Mouse (Mus musculus) ovary, adult 2 months (tissue): ENCODE results near the gene Rps6ka4. TPM values are rescaled to one million over a fixed set of nuclear protein-coding genes. Genes with fewer than 3 reads are reported as not detected.

Experiments
- polyA plus RNA-seq: library from polyadenylated mRNA; depleted of rRNA; stranded (reverse); fragments of >200 nt; gene quantifications from 2 replicates; pipeline ENCODE4 v1.2.3, GENCODE M21; 2012; rRNA removed

The Rps6ka4 gene
- 48.4 and 58.2 TPM in 2 replicates for polyA plus RNA-seq

DNA sequence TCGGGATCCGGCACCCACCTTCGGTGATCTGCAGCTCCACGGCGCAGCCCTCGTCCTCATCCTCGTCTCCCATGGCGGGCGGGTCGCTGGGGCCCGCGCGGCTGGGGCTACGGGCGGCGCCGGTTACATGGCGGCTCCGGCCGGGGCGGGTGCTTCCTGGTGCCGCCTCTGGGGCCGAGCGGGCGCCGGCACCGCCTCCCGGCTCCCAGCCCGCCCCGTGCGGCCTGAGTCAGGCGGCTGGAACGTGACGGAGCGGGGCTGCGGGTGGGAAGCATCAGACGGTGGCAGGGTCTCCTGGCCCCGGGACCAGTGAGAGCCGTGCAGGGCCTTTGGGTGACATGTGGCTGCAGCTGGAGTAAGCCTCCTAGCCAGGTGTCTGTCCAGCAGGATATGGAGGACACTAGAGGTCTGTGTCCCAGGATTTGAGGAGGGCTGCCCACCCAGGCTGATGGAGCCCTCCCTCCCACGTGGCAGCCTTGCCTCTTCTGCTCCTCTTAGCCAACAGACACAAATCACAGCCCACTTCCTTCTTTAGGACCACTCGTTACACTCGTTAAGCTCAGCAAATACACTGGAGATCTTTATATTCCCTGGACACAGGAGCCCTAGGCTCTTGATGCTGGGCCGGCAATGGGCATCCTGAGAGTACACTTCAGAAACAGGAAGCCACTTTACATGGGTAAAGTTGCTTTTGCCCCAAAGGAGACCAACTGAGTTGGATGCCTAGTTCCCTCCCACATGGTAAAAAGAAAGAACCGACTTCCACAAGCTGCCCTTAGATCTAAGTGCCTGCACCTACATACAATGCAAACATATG, at the start of gene Rps6ka4:
Rps6ka4 (minus strand) TSS at position 162 of the 817 bp plus-strand sequence.

DNA sequence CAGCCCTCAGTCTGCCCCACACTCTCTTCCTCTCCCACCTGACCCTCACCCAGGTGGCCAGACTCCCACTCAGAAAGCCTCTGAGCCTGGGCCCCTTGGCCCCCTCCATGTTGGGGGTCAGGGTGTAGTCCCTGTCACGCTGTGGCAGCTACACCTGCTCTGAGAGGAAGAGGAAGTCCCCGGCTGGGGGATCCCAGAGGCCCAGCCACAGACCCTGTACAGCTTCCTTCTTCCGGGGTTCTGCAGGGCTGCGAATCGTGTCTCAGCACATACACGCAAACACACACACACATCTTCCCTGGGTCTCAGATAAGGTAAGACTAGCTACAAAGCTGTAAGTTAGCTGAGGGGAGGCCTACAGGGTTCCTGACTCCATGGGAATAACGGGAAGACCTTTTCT, 17.6 kb upstream of the Rps6ka4 start, which contains the start of gene Ccdc88b:
Ccdc88b (minus strand) TSS at position 181 of the 400 bp plus-strand sequence.

Other genes starting within 250 kb of the Rps6ka4 start
- 9.2 and 14.4 TPM in 2 replicates for gene Ccdc88b, start 17.6 kb upstream of the Rps6ka4 start, polyA plus RNA-seq
- gene Trmt112, start 69.1 kb upstream of the Rps6ka4 start, polyA plus RNA-seq, result 136 and 165 TPM in 2 replicates
- 81.1 and 89.3 TPM in 2 replicates for gene Prdx5, start 69.5 kb upstream of the Rps6ka4 start, polyA plus RNA-seq
- 41.5 and 54.3 TPM in 2 replicates for gene Esrra, start 81.2 kb upstream of the Rps6ka4 start, polyA plus RNA-seq
- gene Catsperz, start 84.7 kb upstream of the Rps6ka4 start, polyA plus RNA-seq, result 0.67 and 0.96 TPM in 2 replicates
- gene Kcnk4, start 93.9 kb upstream of the Rps6ka4 start, polyA plus RNA-seq, result 0.31 and 0.43 TPM in 2 replicates
- gene Bad, start 101.2 kb upstream of the Rps6ka4 start, polyA plus RNA-seq, result 110 and 113 TPM in 2 replicates
- gene Gpr137, start 101.8 kb upstream of the Rps6ka4 start, polyA plus RNA-seq, result 149 and 153 TPM in 2 replicates
- 195 and 257 TPM in 2 replicates for gene Ppp1r14b, start 134.3 kb upstream of the Rps6ka4 start, polyA plus RNA-seq
- gene Plcb3, start 135.8 kb upstream of the Rps6ka4 start, polyA plus RNA-seq, result 124 and 128 TPM in 2 replicates
- 38.2 and 48.3 TPM in 2 replicates for gene Fkbp2, start 139.9 kb upstream of the Rps6ka4 start, polyA plus RNA-seq
- gene Vegfb, start 147.0 kb upstream of the Rps6ka4 start, polyA plus RNA-seq, result 69.8 and 79.7 TPM in 2 replicates
- 42.1 and 55.2 TPM in 2 replicates for gene Dnajc4, start 151.9 kb upstream of the Rps6ka4 start, polyA plus RNA-seq
- 59.8 and 60.4 TPM in 2 replicates for gene Nudt22, start 155.5 kb upstream of the Rps6ka4 start, polyA plus RNA-seq
- 12.4 TPM in 2 replicates for gene Trpt1, start 155.5 kb upstream of the Rps6ka4 start, polyA plus RNA-seq
- gene Fermt3, start 178.8 kb upstream of the Rps6ka4 start, polyA plus RNA-seq, result 12.7 and 13.1 TPM in 2 replicates
- gene Stip1, start 199.3 kb upstream of the Rps6ka4 start, polyA plus RNA-seq, result 63.8 and 71.7 TPM in 2 replicates
- gene Macrod1, start 216.2 kb upstream of the Rps6ka4 start, polyA plus RNA-seq, result 50.2 and 54.3 TPM in 2 replicates